Mouse (Mus musculus) mouse embryonic stem cell (cell line): Measurements from ENCODE around the gene Stat5a.

Experiments
- in situ Hi-C, 2 experiments: fragments of 300-500 bp; cut with MboI; formaldehyde crosslinking; loops; 1 replicate in 1 of 2; 3 replicates in 1 of 2; pipeline ENCODE4 v1.14.3; 2019 to 2020; ENCODE audit warnings: low sequenced_read_pairs in 2 of 2, low pct_unique_long_range_greater_than_20kb in 1 of 2, mixed read lengths in 1 of 2; ENCODE audit not compliant: unreplicated experiment in 1 of 2

Stat5a gene

GRCm38 (mm10) chr11:100887764-100888163 lies 28.6 kb downstream of the Stat5a start:
- in situ Hi-C loops = no loop called here

- in situ Hi-C loops = no loop called here
Observed at GRCm38 (mm10) chr11:100888348-100888820, 29.2 kb downstream of the Stat5a start.

GRCm38 (mm10) chr11:100890481-100890880 lies 31.3 kb downstream of the Stat5a start:
- in situ Hi-C loops = no loop called here

- in situ Hi-C loops = no loop called here
Observed at GRCm38 (mm10) chr11:100891256-100892123, 32.3 kb downstream of the Stat5a start.

GRCm38 (mm10) chr11:100892435-100892834 lies 33.3 kb downstream of the Stat5a start:
- in situ Hi-C loops = no loop called here

GRCm38 (mm10) chr11:100893482-100893881 lies 34.3 kb downstream of the Stat5a start:
- in situ Hi-C loops = no loop called here

- in situ Hi-C loops = no loop called here
Observed at GRCm38 (mm10) chr11:100894146-100894918, 35.2 kb downstream of the Stat5a start.

GRCm38 (mm10) chr11:100896078-100896477 lies 36.9 kb downstream of the Stat5a start:
- in situ Hi-C loops = no loop called here

GRCm38 (mm10) chr11:100897294-100898231 lies 38.4 kb downstream of the Stat5a start:
- in situ Hi-C loops = no loop called here

GRCm38 (mm10) chr11:100898441-100899199 lies 39.5 kb downstream of the Stat5a start:
- in situ Hi-C loops = no loop called here

GRCm38 (mm10) chr11:100904580-100905351 lies 45.6 kb downstream of the Stat5a start:
- in situ Hi-C loops = no loop called here

- in situ Hi-C loops = no loop called here
Observed at GRCm38 (mm10) chr11:100905929-100906328, 46.8 kb downstream of the Stat5a start.

GRCm38 (mm10) chr11:100906885-100907284 lies 47.7 kb downstream of the Stat5a start:
- in situ Hi-C loops = no loop called here

- in situ Hi-C loops = no loop called here
Observed at GRCm38 (mm10) chr11:100908112-100908511, 49.0 kb downstream of the Stat5a start.

GRCm38 (mm10) chr11:100908567-100908966 lies 49.4 kb downstream of the Stat5a start:
- in situ Hi-C loops = no loop called here

GRCm38 (mm10) chr11:100912401-100913155 lies 53.4 kb downstream of the Stat5a start:
- in situ Hi-C loops = no loop called here
